Mouse (Mus musculus): ENCODE results near the gene Zranb1.
A peak's percentile ranks its signal among the peaks of the same experiment; 100 is the strongest.

Zranb1 gene

DNA sequence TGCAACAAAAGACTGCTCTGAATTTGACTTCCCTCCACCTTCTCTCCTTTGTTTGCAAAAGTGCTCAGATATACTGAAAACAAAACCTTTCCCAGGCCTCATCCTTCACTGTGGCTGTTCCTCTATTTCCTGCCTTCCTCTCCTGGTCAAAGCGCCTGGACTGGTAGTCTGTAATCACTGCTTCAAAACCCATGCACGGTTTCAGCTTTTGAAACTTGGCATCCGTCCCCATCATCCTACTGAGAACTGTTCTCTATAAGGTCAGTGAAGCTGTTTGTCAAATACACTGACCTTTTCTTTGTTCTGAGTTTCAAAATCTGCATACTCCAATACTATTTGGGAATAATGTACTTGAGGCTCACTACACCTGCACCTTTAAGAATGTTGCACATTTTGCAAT lies 3.7 kb upstream of the Zranb1 start:
- DNase-seq (ENCODE audit: low read depth, low spot score): no peak

DNA sequence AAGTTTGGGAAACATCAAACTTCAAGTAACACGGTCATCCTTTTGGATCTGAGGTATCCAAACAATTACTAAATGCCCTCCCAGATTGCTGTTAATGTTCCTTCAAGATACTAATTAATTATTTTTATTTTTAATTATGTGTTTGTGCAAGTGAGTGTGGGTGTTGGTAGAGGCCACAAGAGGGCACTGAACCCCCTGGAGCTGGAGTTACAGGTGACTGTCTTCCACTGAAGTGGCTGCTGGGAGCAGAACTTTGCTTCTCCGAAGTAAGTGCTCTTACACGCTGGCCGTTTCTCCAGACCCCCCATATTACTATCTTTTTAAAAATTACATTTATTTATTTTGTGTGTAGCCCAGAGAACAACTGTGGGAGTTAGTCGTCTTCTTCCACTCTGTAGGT lies 887 bp upstream of the Zranb1 start:
- DNase-seq (ENCODE audit: low read depth, low spot score): peak; percentile 18

DNA sequence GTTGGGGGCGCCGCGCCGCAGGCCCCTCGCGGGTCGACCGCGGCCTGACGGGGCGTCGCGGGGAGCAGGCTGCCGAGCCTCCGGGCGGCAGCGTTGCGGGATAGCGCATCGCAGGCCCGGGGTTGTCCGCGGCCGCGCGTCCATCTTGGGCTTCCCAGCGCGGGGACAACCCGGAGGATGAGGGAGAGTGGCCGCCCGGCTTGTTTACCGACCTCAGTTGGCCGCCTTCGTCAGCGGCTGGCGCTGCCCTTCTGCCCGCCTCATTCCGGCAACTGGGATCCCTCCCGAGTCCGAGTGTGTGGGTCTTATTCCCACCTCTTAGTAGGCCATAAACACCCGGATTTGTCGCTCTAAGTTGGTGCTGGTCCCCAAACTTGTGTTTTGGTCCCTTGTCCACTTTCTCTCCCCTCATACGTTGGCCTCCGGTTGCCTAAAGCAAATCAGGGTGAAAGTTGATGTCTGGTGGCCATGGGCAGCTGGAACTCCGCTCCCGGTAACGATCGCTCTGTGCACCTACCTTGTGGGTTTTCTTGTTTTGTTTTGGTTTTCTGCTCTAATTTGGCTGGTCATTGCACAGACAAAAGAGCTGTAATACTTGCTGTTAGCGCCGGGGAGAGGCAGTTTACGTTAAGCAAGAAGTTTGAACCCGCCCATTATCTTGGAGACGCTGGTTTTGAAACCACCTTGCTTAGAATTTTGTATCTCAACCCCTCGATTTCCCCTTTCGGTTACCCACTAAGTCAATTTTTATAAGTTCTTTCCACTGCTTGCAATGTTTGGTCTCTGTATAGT lies 814 bp downstream of the Zranb1 start:
- DNase-seq (ENCODE audit: low read depth, low spot score): peak; percentile 53

DNA sequence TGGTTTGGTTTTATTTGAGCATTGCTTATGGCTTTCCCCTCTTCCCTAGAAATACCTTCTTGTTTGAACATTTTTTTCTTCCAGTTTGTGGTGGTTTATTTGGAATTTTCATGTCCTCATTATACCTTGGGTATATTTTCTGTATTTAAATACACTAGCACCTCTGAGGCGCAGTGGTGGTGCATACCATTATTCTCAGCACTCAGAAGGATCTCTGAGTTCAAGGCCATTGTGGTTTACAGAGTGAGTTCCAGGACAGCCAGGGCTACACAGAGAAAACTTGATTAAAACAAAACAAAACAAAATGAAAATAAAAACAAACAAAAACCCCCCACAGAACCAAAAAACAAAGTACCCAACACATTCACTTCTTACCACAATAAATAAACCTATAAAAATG lies 2.4 kb downstream of the Zranb1 start:
- DNase-seq (ENCODE audit: low read depth, low spot score): no peak

DNA sequence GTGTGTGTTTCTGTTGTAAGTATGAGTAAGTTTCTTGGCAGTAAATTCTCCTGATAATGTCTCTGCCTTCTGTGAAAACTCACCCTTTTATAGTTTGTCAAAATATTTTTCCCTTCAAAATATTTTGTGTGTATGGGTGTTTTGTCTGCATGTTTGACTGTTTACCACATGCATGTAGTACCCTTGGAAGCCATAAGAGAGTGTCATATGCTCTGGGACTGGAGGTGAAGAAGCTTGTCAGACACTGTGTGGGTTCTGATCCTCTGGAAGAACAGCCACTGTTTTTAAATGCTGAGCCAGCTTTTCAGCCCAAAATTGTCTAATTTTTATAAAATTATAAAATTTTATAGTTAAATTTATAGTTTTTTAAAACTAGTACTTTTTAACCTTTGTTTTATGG lies 3.8 kb downstream of the Zranb1 start:
- no peak for DNase-seq (ENCODE audit: low read depth, low spot score)

DNA sequence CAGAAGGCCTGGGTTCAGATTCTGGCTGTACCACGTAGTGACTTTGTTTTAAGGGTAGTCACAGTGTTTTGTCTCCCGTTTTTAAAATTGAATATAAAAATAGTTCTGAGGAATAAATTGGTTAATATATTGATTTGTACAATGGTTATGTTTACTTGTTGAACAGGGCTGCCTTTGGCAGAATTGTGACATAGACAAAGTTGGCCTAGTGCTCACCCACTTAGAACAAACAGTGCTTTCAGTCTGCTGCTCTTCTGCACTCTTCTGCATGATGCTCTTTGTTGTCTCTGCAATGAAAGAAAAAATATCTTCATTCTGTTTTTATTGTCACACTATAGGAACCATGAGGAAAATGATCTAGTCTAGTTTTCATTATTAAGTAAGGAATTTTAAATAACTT lies 8.2 kb downstream of the Zranb1 start:
- no peak for DNase-seq (ENCODE audit: low read depth, low spot score)

DNA sequence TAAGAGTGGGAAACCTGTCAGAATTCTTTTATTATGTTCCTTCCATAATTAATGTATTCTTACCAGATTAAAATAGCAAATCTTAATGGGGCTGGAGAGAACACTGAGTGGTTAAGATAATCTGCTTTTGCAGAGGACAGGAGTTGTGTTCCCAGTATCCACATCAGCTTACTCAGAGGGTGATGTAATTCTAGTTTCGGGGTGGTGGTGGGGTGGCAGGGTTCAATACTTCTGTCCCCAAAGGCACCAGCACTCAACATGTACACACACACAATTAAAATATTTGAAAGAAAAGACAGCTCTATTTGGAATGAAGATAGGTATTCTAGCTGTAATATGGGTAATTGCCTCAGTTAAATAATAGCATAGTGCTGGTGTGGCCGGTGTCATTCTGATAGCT lies 9.6 kb downstream of the Zranb1 start:
- DNase-seq (ENCODE audit: low read depth, low spot score): no peak

DNA sequence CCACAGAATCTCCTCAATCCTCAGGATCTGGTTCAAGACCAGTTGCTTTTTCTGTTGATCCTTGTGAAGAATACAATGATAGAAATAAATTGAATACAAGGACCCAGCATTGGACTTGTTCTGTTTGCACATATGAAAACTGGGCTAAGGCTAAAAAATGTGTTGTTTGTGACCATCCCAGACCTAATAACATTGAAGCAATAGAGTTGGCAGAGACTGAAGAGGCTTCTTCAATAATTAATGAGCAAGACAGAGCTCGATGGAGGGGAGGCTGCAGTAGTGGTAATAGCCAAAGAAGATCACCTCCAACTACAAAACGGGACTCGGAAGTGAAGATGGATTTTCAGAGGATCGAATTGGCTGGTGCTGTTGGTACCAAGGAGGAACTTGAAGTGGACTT lies 19.0 kb downstream of the Zranb1 start:
- DNase-seq (ENCODE audit: low read depth, low spot score): no peak

DNA sequence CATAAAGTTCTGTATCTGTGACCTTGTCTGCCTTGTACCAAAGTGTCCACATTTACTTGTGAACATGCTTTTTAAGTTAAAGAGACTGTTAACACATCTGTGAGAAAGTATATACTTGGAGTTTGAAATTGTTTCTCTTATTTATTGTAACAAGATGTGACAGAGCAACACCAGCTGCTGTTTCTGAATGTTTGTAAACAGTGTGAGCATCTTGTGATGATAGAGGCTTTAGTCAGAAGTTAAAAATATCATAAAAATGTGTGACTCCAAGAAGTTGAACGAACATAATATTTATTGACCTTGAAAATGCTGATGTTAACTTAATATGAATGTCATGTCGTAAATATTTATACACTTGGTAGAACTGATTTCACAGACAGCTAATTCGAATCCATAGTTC lies 19.7 kb downstream of the Zranb1 start:
- DNase-seq (ENCODE audit: low read depth, low spot score): no peak

DNA sequence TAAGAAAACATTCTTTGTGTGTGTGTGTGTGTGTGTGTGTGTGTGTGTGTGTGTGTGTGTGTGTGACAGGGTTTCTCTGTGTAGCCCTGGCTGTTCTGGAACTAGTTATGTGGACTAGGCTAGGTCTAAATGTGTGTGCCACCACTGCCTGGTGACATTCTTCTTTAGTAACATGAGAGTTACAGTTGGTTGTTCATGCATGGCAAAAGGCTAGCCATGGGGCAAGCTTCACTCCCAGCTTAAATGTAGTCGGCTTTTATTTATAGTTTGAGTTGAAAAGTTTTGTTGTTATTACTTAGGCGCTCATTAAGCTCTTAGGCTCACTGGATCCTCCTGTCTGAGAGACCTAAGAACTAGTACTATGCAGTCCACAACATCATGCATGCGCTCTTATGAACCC lies 33.5 kb downstream of the Zranb1 start:
- DNase-seq (ENCODE audit: low read depth, low spot score): no peak

DNA sequence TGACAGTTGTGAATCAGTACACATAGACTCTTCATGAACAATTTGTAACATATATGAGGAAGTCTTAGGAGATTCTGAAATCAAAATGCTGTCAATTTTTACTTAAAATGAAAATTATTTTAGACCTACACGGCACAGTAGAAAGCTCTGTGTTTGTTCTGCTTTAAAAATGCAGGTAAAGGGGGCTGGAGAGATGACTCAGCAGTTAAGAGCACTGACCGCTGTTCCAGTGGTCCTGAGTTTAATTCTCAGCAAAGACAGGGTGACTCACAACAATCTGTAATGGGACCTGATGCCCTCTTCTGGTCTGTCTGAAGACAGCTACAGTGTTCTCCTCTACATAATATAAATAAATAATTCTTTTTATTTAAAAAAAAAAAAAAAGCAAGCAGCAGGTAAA lies 34.8 kb downstream of the Zranb1 start:
- DNase-seq (ENCODE audit: low read depth, low spot score): no peak

DNA sequence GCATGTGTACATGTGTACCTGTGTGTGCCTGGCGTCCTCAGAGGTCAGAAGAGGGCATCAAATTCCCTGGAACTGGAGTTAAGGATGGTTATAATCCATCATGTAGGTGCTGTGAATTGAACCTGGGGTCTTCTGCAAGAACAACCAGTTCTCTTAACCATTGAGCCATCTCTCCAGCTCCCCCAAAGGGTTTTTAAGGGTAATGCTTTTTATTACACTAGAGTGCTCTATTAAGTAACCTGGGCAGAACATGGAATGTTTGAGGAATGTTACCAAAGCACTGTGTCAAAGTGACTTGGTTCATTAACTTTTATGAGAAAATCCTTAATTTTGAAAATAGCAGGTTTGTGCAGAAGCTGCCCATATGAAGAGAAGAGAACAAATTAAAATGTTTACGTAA lies 41.1 kb downstream of the Zranb1 start:
- no peak for DNase-seq (ENCODE audit: low read depth, low spot score)

DNA sequence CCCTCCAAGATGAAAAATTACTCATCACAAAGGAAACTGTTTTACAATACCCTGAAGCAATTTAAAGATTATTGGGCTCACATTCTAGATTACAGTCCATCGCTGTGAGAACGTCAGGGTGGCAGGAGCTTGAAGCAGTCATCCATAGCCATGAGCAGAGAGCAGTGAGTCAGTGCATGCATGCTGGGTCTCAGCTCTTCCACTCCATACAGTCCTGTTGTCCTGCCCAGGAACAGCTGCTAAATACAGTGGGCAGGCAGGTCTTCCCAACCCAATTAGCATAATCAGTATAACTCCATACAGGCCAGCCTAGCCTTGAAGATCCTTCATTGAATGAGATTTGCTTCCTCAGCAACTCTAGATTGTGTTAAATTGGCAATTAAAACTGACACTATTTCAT lies 45.1 kb downstream of the Zranb1 start:
- no peak for DNase-seq (ENCODE audit: low read depth, low spot score)

DNA sequence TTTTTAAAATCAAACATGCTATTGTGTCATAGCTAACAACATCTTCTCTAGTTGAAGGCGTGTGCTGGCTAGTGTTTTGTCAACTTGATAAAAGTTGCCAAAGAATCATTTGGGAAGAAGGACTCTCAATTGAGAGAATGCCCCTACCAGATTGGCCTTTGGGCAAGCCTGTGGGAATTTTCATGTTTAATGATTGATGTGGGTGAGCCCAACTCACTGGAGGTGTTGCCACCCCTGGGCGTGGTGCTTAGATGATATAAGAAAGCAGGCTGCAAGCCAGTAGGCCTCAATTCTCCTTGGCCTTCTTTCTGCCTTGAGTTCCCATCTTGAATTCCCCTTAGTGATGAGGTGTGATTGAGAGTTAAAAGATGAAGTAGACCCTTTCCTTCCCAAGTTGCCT lies 47.0 kb downstream of the Zranb1 start:
- no peak for DNase-seq (ENCODE audit: low read depth, low spot score)

DNA sequence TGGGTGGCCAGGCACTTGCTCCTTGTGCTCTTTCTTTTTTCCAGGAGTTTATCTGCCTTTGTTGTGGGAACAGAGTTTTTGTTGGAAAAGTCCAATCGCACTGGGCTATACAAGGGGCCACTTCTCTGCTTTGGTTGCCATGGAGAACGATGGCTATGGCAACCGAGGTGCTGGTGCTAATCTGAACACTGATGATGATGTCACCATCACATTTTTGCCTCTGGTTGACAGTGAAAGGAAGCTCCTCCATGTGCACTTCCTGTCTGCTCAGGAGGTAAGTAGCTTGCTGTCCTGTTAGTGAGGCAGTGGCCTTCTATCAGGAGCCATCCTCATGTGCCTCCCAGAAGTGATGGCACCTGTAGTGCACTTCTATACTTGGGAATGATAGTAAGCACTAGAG lies 51.7 kb downstream of the Zranb1 start:
- no peak for DNase-seq (ENCODE audit: low read depth, low spot score)

DNA sequence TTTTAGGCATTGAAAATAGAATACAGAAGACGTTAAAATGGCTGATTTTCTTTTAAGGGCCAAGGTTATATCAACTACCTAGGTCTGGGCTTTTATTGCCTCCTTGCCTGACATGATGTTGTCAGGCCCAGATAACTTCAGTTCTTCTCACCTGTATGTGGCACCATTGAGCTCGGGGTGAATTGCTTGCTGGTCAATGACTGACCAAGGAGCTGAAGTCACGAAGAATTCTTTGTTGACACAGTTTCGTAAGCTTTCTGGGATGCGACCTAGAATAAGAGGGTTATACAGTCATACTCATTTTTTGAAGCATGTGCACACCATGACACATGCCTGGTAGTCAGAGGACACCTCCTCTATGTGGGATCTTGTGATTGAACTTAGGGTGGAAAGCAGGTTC lies 58.9 kb downstream of the Zranb1 start:
- no peak for DNase-seq (ENCODE audit: low read depth, low spot score)

DNA sequence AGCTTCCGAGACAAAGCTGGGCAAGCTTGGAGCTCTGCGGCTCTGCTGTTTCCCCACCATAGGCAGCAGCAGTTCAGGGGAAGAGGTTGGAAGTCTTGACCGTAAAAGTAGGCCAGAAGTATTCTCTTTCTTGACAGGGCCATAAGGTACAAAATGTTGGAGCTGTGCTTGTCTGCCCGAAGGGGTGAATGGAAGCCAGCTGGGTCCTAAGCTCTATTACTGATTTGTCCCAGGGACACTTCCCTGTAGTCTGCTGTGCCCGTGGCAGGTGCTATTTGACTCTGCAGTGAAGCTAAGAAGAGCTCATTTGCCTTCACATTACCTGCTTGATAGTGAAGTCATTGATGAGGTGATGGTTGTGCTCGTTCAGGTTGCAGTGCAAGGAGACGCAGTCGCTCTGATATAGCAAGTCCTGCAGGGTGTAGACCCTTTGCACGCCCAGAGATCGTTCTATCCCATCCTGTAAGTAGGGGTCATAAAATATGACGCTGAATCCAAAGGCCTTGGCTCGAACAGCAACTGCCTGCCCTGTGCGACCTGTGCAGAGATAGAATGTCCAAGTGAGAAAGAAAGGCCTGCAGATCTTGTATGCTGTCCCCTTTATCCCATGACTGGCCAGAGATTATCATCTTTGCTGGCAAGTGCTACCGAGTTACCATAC lies 60.4 kb downstream of the Zranb1 start:
- no peak for DNase-seq (ENCODE audit: low read depth, low spot score)

DNA sequence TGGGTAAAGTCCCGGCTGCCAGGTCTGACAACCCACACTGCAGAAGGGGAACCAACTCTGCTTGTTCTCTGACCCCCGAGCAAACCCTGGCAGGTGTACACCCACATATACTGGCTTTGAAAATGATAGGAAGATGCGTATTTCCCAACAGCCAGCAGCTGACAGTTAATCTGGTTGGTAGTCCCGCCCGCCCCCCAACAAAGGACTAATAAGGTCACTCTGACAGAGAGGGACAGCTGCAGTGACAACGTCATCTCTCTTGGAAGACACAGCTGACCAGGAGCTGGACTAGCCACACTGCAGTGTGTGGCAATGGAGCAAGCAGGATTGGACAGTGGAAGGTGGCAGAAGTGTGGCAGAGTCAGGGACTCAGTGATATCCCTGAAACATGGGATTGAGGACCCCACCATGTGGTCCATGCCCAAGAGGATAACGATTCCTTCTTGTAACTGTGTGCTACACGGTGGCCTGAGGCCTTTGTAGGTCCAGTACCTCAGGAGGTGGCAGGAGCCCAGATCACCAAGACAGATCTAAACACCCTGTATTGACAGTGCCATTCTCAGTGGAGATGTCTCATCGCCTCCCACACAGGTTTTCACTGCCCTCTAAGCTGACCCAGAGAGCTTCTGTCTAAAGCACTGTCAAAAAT lies 62.1 kb downstream of the Zranb1 start:
- DNase-seq (ENCODE audit: low read depth, low spot score): no peak

DNA sequence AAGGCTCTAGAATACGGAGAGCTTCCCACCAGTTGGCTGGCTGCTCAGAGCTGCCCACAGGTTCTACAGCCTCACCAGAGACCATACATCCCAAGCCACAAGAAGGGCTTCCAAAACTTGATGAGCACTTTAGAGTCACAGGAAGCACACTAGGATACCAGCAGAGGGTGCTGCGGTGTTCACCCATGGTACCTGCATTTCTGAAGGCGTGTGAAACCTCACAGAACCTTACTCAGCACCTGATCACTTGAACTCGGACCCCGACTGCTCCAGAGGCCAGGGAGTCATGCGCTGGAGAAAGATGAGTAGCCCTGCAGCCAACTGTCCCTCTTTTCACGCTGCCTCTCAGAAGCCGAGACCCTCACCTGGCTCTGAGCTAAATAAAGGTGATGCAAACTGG lies 63.2 kb downstream of the Zranb1 start:
- DNase-seq (ENCODE audit: low read depth, low spot score): no peak

DNA sequence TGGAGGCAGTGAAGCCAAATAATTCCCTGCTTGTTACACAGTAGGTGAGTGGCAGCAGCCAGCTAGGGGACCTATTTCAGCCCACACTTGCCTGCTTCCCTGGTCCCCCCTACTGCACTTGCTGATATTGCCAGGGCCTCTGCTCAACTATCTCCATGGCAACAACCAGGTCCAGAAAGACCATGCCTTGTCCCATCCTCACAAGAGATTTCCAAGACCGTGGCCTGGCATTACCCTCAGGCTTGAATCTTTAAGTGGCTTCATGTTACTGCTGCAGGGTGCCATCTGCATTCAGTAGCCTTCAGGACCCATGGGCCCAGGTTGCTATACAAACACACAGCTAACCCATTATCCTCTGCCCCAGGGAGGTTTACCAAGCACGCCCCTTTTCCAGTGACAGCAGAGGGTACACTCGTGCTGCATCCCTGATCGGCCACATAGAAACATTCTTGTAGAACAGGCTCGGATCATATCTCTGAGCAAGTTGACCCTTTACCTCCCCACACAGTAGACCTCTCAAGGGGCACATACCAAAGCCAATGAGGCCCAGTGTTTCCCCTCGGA lies 63.8 kb downstream of the Zranb1 start:
- no peak for DNase-seq (ENCODE audit: low read depth, low spot score)

DNA sequence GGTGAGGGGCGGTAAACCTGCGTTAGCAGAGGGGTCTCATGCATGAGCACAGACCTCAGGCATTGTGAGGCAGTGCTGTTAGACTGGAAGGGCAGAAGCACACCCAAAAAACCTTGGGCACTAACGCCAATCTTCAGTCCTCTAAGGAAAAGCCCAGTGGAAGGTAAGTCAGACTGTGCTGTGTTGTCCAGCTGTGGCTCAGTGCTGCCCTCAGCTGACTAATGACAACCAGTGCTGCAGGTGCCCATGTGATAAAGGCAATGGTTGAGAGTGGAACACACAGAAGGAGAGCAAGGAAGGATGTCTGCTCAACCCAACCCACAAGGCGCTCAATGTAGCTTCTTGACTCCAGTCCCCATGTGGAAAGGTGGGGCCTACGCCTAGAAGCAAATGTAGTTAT lies 65.4 kb downstream of the Zranb1 start:
- DNase-seq (ENCODE audit: low read depth, low spot score): no peak

DNA sequence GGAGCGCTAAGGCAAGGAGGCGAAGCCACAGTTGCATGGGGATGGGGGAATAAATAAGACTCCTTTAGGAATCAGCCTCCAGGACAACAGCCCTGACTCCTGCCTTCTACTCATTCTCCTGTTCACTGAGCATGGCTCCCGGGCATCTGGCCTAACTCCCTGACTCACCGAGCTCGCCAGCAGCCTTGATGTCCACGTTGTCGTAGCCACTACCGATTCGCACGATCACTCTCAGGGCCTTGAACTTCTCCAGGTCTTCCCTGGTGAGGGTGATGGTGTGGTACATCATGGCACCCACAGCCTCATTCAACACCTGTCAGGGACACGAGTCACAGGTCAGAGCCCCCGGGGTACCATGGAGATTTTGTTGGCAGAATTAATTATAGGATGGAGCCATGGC lies 67.7 kb downstream of the Zranb1 start:
- no peak for DNase-seq (ENCODE audit: low read depth, low spot score)

DNA sequence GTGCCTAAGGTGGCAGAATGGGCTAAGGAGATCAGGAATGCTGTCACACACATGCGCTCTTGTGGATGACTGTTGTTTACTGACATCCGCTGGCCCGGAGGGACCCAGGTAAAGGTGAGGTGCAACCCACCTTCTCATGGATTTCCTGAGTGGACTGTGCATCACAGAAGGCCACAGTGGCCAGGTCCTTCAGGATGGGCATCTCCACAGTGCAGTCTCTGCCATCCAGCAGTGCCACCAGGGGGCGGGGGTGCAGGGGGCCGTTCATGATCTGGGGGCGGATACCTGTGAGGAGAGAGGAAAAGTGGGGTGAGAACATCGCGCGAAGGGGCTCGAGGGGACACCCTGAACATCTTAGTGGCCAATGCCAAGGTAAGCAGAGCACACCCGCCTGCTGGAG lies 68.1 kb downstream of the Zranb1 start:
- no peak for DNase-seq (ENCODE audit: low read depth, low spot score)

Measured in CD4-positive helper T cell, adult 2 months (primary cell).